Mouse (Mus musculus) liver, postnatal 0 days (tissue): ENCODE measurements at regions not wholly inside any gene's neighbourhood (a gene's known extent, or its start where the extent isn't known, plus 50 kb on each side); places are given as distances from the start of the nearest gene placed in this dataset.

ENCODE experiments used
- ATAC-seq: fragments of 200-750 bp; cut with Nextera tagmentation; 2 replicates; pipeline ENCODE4 v1.8.0; 2017; ENCODE audit warnings: mild to moderate bottlenecking, moderate library complexity
- DNase-seq: peaks from one replicate; pipeline ENCODE4 v3.0.0-alpha.2; 2016
- H3K27ac ChIP-seq: fragments of 300-500 bp; sonication (generic); 2 replicates; pipeline ENCODE4 v1.5.1; 2014; ENCODE audit warnings: antibody characterized with exemption, moderate library complexity, mild to moderate bottlenecking, low read depth
- H3K27me3 ChIP-seq: fragments of 300-500 bp; sonication (generic); 2 replicates; pipeline ENCODE4 v1.6.1; 2014; ENCODE audit warnings: low read length, control low read depth, mixed read lengths; ENCODE audit not compliant: insufficient read depth
- H3K36me3 ChIP-seq: fragments of 300-500 bp; sonication (generic); replicated peaks from 2 replicates; pipeline ENCODE4 v1.6.1; 2014; ENCODE audit warnings: mild to moderate bottlenecking, control low read depth, low read length, moderate library complexity, mixed read lengths; ENCODE audit not compliant: insufficient read depth
- H3K4me1 ChIP-seq: fragments of 300-500 bp; sonication (generic); 2 replicates; pipeline ENCODE4 v1.6.1; 2014; ENCODE audit warnings: antibody characterized with exemption, mild to moderate bottlenecking, control low read depth; ENCODE audit not compliant: insufficient read depth
- H3K4me2 ChIP-seq: fragments of 300-500 bp; sonication (generic); 2 replicates; pipeline ENCODE4 v1.6.1; 2014; ENCODE audit warnings: low read depth, mild to moderate bottlenecking, low read length, moderate library complexity, mixed read lengths
- H3K4me3 ChIP-seq: fragments of 300-500 bp; sonication (generic); 2 replicates; pipeline ENCODE4 v1.5.1; 2014; ENCODE audit warnings: low read depth, low read length
- H3K9ac ChIP-seq: fragments of 300-500 bp; sonication (generic); replicated peaks from 2 replicates; pipeline ENCODE4 v1.6.1; 2014; ENCODE audit warnings: mild to moderate bottlenecking, moderate library complexity
- H3K9me3 ChIP-seq: fragments of 300-500 bp; sonication (generic); 2 replicates; pipeline ENCODE4 v1.6.1; 2016; ENCODE audit warnings: mild to moderate bottlenecking, control low read depth, low read length, mixed read lengths
- CTCF ChIP-seq: sonication (generic); IDR thresholded peaks from 2 replicates; pipeline ENCODE4 v1.5.1; 2016; ENCODE audit warnings: antibody characterized with exemption, low read depth
- EP300 ChIP-seq: IDR thresholded peaks from 2 replicates; pipeline ENCODE4 v1.6.1; 2016; ENCODE audit warnings: antibody characterized with exemption, low read depth, mild to moderate bottlenecking
- WGBS: fragments of 180-500 bp; shearing (Covaris S2); extraction: QIAGEN DNeasy Blood & Tissue Kit; methylation state at CpG from one replicate; pipeline ENCODE4 v1.1.7; 2014; ENCODE audit not compliant: insufficient replicate concordance; 5-methylcytosine and 5-hydroxymethylcytosine counted together

GRCm38 (mm10) chr19:15203039-15203438, 605.2 kb upstream of the Tle4 start:
- H3K4me3 ChIP-seq: no peak overlapping the region
- H3K9me3 ChIP-seq: no peaks in the 10 kb centered on the region
- WGBS: 61% methylated on average over 1 of the region's 1 CpGs
- H3K27me3 ChIP-seq: no peaks in the 10 kb centered on the region
- H3K9ac ChIP-seq: no peak overlapping the region
- no peaks in the 10 kb centered on the region for H3K36me3 ChIP-seq
- TF ChIP-seq CTCF: no peak
- TF ChIP-seq EP300: no peak
- H3K4me2 ChIP-seq: no peak overlapping the region
- H3K4me1 ChIP-seq: no peaks in the 10 kb centered on the region
- no peak for DNase-seq
- H3K27ac ChIP-seq: no peak overlapping the region
- ATAC-seq: no peak

- Histone ChIP-seq H3K4me3 (no peak overlapping the region), H3K27me3 (no peaks in the 10 kb centered on the region), H3K27ac (no peak overlapping the region), H3K9ac (no peak overlapping the region), H3K4me1 (no peaks in the 10 kb centered on the region), H3K4me2 (no peak overlapping the region), H3K9me3 (no peaks in the 10 kb centered on the region), H3K36me3 (no peaks in the 10 kb centered on the region)
- DNase-seq (no peak), ATAC-seq (no peak)
- TF ChIP-seq CTCF (no peak), EP300 (no peak)
- WGBS: 43% methylated on average over 3 of the region's 3 CpGs
Measured at GRCm38 (mm10) chr19:15201262-15201661, 603.4 kb upstream of the Tle4 start.

GRCm38 (mm10) chr19:15200792-15201191, 602.9 kb upstream of the Tle4 start:
- H3K9me3 ChIP-seq: no peaks in the 10 kb centered on the region
- no peak overlapping the region for H3K4me2 ChIP-seq
- no peaks in the 10 kb centered on the region for H3K36me3 ChIP-seq
- H3K27me3 ChIP-seq: no peaks in the 10 kb centered on the region
- DNase-seq: no peak
- H3K4me1 ChIP-seq: no peaks in the 10 kb centered on the region
- 64% methylated on average over 4 of the region's 4 CpGs for WGBS
- ATAC-seq: no peak
- TF ChIP-seq EP300: no peak
- TF ChIP-seq CTCF: no peak
- no peak overlapping the region for H3K27ac ChIP-seq
- H3K9ac ChIP-seq: no peak overlapping the region
- no peak overlapping the region for H3K4me3 ChIP-seq

GRCm38 (mm10) chr19:15200361-15200760, 602.5 kb upstream of the Tle4 start:
- H3K4me2 ChIP-seq: no peak overlapping the region
- H3K27me3 ChIP-seq: no peaks in the 10 kb centered on the region
- no peaks in the 10 kb centered on the region for H3K36me3 ChIP-seq
- H3K4me3 ChIP-seq: no peak overlapping the region
- DNase-seq (no peak), ATAC-seq (no peak)
- no peak overlapping the region for H3K9ac ChIP-seq
- no peaks in the 10 kb centered on the region for H3K9me3 ChIP-seq
- no peak overlapping the region for H3K27ac ChIP-seq
- H3K4me1 ChIP-seq: no peaks in the 10 kb centered on the region
- TF ChIP-seq CTCF: no peak
- no peak for TF ChIP-seq EP300
- 66% methylated on average over 2 of the region's 2 CpGs for WGBS

- Histone ChIP-seq H3K36me3 (no peaks in the 10 kb centered on the region), H3K27ac (no peak overlapping the region), H3K27me3 (no peaks in the 10 kb centered on the region), H3K9me3 (no peaks in the 10 kb centered on the region), H3K9ac (no peak overlapping the region), H3K4me2 (no peak overlapping the region), H3K4me1 (no peaks in the 10 kb centered on the region), H3K4me3 (no peak overlapping the region)
- ATAC-seq (no peak), DNase-seq (no peak)
- 50% methylated on average over 1 of the region's 1 CpGs for WGBS
- TF ChIP-seq EP300 (no peak), CTCF (no peak)
Measured at GRCm38 (mm10) chr19:15199692-15200091, 601.8 kb upstream of the Tle4 start.

GRCm38 (mm10) chr19:15175221-15175620, 577.4 kb upstream of the Tle4 start:
- ATAC-seq (no peak), DNase-seq (no peak)
- Histone ChIP-seq H3K36me3 (no peaks in the 10 kb centered on the region), H3K9ac (no peak overlapping the region), H3K27me3 (no peaks in the 10 kb centered on the region), H3K9me3 (no peaks in the 10 kb centered on the region), H3K4me2 (no peak overlapping the region), H3K27ac (no peak overlapping the region), H3K4me3 (no peak overlapping the region), H3K4me1 (no peaks in the 10 kb centered on the region)
- TF ChIP-seq EP300 (no peak), CTCF (no peak)

- no peak overlapping the region for H3K9ac ChIP-seq
- H3K27ac ChIP-seq: no peak overlapping the region
- no peak overlapping the region for H3K4me2 ChIP-seq
- ATAC-seq: no peak
- TF ChIP-seq CTCF: no peak
- no peak for TF ChIP-seq EP300
- WGBS: 28% methylated on average over 5 of the region's 5 CpGs
- DNase-seq: no peak
- no peaks in the 10 kb centered on the region for H3K4me1 ChIP-seq
- H3K36me3 ChIP-seq: no peaks in the 10 kb centered on the region
- no peaks in the 10 kb centered on the region for H3K27me3 ChIP-seq
- H3K4me3 ChIP-seq: no peak overlapping the region
- H3K9me3 ChIP-seq: no peaks in the 10 kb centered on the region
Measured at GRCm38 (mm10) chr19:15173301-15173700, 575.5 kb upstream of the Tle4 start.
